Mouse (Mus musculus): ENCODE data around the gene Nsun6. TPM values are rescaled to one million over a fixed set of nuclear protein-coding genes. Genes with fewer than 3 reads are reported as not detected.

The Nsun6 gene
- polyA plus RNA-seq (2016; fragmentation: Nextera tagmentation; extraction: Ambion mirVana): 11.6 and 15.6 TPM in 2 replicates

DNA sequence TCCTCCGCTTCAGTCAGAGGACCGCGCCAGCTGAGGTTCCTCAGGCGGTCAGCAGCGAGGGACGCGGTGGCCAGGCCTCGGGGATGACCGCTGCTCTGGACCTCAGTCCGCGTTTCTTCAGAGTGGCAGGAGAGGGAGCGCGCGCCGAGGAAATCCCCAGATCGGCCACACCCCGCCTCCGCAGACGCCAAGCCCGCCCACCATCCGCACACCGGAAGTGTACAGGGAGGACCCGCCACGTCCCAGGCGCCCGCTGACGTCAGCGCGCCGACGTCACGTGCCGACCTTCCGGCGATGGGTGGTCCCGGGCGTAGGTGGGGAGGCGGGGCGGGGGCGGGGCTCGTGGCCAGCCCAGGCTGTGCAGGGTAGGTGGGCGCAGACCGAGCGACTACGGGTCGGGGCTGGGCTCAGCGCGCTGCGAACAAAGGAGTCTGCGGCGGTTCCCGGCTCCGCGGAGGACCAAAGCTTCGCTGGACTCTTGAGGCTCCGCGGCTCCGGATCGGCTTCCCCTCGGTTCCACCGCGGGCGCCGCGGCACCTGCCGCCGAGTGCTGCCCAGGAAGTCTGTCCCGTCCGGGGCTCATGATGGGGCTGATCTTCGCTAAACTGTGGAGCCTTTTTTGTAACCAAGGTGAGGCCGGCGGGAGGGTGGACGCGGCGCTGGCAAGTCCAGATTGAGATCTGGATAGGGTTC, at the start of gene Nsun6:
Gene Nsun6, minus strand, starts transcription at position 125 of the 693 bp plus-strand sequence.
- WGBS: under 1% methylated on average over 75 of the region's 75 CpGs

DNA sequence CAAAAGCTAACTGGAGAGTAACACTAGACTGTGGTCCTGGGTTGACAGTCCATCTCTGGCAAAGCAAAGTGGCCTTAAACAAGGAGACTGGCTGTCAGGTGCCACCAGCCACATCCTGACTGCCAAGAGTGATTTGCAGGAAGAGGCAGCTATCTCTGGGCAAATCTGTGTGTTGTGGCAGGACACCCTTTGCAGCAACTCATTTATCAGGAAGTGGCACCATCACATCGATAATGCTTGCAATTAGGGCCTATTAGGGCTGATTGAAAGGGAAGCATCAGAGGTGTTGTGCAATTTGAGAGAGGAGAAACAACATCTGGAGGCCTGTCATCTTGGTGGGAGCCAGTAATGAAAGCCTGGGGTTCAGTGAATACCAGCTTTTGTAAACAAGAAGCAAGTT, 49.5 kb upstream of the Nsun6 start:
- H3K27ac ChIP-seq (replicated peaks): no peak overlapping the region
- H3K36me3 ChIP-seq: no peaks in the 10 kb centered on the region
- H3K4me1 ChIP-seq: no peaks in the 10 kb centered on the region
- no peaks in the 10 kb centered on the region for H3K9me3 ChIP-seq (replicated peaks)
- WGBS: 87% methylated on average over 1 of the region's 1 CpGs
- no peak for DNase-seq (ENCODE audit: low spot score)
- H3K27me3 ChIP-seq (ENCODE audit: low read depth, poor library complexity, severe bottlenecking): no peaks in the 10 kb centered on the region
- no peak overlapping the region for H3K4me3 ChIP-seq

More for the DNA sequence above, at the start of gene Nsun6:
- H3K4me3 ChIP-seq: peak within 1 kb of the TSS; percentile 85
- peaks cover 24% of the 10 kb centered on the region for H3K36me3 ChIP-seq
- H3K4me1 ChIP-seq: peaks cover 20% of the 10 kb centered on the region
- no peaks in the 10 kb centered on the region for H3K9me3 ChIP-seq (replicated peaks)
- H3K27me3 ChIP-seq (ENCODE audit: low read depth, poor library complexity, severe bottlenecking): no peaks in the 10 kb centered on the region
- peak; percentile 99 for DNase-seq (ENCODE audit: low spot score)
- H3K27ac ChIP-seq (replicated peaks): peak within 1 kb of the TSS; percentile 99

DNA sequence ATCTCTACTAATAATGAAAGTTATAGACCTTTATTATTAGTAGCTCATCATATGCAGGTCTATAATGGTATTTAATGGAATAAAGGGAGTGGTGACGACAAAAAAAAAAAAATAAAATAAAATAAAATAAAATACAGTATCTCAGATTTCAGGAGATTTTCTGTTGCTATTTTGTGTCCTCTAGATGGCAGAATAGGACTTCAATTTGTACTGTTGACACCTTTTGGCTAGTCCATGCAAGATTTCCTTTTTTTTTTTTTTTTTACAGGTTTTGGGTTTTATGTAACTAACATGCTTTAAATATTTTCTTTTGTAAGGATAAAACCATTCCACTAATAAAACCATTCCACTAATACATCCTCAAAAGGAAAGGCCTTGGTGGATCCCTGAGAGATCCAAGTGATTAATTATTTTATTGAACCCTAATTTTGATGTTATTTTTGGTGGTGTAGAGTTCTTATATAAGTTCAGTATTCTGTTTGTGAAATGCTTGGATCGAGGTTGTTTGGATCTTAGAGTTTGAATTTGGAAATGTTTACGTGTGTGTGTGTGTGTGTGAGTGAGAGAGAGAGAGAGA, 41.7 kb upstream of the Nsun6 start:
- H3K36me3 ChIP-seq: no peaks in the 10 kb centered on the region
- H3K27ac ChIP-seq (replicated peaks): no peak overlapping the region
- H3K4me3 ChIP-seq: no peak overlapping the region
- no peak for DNase-seq (ENCODE audit: low spot score)
- H3K9me3 ChIP-seq (replicated peaks): no peaks in the 10 kb centered on the region
- 67% methylated on average over 3 of the region's 3 CpGs for WGBS
- no peaks in the 10 kb centered on the region for H3K4me1 ChIP-seq
- no peaks in the 10 kb centered on the region for H3K27me3 ChIP-seq (ENCODE audit: low read depth, poor library complexity, severe bottlenecking)

DNA sequence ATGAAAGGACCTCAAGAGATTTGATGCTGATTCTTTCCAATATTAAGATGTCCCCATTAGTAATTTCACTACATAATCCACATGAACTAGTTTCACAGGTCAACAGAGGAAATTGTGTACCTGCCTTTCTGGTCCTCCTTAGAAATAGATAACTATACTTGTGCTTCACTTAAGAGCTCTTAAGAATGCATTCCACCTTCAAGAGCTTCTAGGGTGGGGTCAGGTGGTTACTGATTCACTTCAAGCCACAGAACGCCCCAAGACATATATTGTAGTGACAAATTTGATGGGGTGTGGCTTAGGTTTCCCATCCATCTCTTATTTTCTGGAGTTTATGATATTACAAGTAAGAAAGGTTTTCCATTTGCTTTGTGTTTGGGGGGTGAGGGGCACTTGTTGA, 32.4 kb upstream of the Nsun6 start:
- no peak overlapping the region for H3K27ac ChIP-seq (replicated peaks)
- WGBS: 94% methylated on average over 1 of the region's 1 CpGs
- no peak for DNase-seq (ENCODE audit: low spot score)

DNA sequence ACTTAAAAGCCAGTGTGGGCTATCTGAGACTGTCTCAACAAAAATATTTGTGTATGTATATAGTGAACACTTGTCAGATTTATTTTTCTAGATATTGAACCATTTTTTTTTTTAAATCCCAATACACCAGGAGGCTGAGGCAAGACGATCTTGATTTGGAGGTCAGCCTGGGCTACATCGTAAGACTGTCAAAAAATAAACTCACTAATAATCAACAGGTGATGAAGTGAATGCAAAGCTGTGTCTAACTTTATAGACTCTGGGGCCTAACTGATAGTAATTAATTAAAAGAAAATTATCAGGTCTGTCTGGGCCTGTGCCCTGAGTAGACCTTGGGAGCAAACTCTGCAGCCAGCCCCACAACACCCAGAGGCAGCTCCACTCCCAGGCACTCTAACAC, 28.8 kb upstream of the Nsun6 start:
- WGBS: 94% methylated on average over 2 of the region's 2 CpGs
- peaks cover 60% of the 10 kb centered on the region for H3K36me3 ChIP-seq
- DNase-seq (ENCODE audit: low spot score): no peak

More for the DNA sequence above, 32.4 kb upstream of the Nsun6 start:
- Histone ChIP-seq H3K27me3 (ENCODE audit: low read depth, poor library complexity, severe bottlenecking) (no peaks in the 10 kb centered on the region), H3K4me3 (no peak overlapping the region), H3K36me3 (peaks cover 24% of the 10 kb centered on the region), H3K9me3 (replicated peaks) (peaks cover 12% of the 10 kb centered on the region; the same call in 1 of the 2 replicates), H3K4me1 (no peaks in the 10 kb centered on the region)

DNA sequence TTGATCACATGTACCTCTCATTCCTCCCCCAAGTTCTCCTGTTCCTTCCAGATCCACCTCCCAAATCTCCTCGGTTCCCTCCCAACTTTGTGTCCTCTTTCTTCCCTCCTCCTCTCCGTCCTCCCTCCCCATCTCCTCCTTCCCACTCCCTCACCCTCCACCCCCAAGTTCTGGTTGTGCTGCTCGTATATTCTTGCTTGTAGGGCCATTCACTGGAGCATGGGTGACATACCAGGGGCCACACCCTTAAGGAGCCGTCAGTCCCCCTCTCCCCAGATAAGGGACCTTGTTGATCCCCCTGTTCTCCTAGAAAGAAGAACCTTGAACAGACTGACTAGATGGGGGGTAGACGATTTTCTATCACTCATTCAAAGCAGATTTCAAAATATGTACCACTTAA, 12.2 kb upstream of the Nsun6 start:
- Histone ChIP-seq H3K36me3 (peaks cover 72% of the 10 kb centered on the region), H3K27ac (replicated peaks) (no peak overlapping the region), H3K4me3 (no peak overlapping the region), H3K27me3 (ENCODE audit: low read depth, poor library complexity, severe bottlenecking) (no peaks in the 10 kb centered on the region), H3K9me3 (replicated peaks) (no peaks in the 10 kb centered on the region), H3K4me1 (no peaks in the 10 kb centered on the region)
- DNase-seq (ENCODE audit: low spot score): no peak
- WGBS: 81% methylated on average over 5 of the region's 5 CpGs

More for the DNA sequence above, 28.8 kb upstream of the Nsun6 start:
- Histone ChIP-seq H3K4me1 (no peaks in the 10 kb centered on the region), H3K4me3 (no peak overlapping the region), H3K9me3 (replicated peaks) (peaks cover 12% of the 10 kb centered on the region; the same call in 1 of the 2 replicates), H3K27ac (replicated peaks) (no peak overlapping the region), H3K27me3 (ENCODE audit: low read depth, poor library complexity, severe bottlenecking) (no peaks in the 10 kb centered on the region)

DNA sequence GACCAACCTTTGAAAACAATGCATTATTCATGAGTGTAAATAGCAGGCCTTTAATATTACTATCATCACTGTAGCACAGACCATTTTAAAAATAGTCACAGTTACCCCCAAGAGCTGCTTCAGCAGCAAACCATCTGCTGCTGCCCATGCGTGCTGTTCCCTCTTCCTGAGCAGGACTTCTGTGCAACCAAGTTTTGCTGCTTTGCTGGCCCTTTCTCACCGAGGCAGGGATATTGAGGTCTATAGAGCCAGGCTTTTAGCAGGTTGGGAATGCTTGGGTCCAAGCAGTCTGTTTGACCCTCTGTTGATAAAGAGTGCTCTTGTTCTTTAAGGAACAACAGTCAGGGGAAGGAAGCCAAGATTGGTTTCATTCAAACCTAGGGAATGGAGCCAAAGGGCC, 10.6 kb upstream of the Nsun6 start:
- no peak for DNase-seq (ENCODE audit: low spot score)
- 91% methylated on average over 2 of the region's 2 CpGs for WGBS
- Histone ChIP-seq H3K4me1 (no peaks in the 10 kb centered on the region), H3K27ac (replicated peaks) (no peak overlapping the region), H3K9me3 (replicated peaks) (no peaks in the 10 kb centered on the region), H3K4me3 (no peak overlapping the region), H3K36me3 (peaks cover 68% of the 10 kb centered on the region), H3K27me3 (ENCODE audit: low read depth, poor library complexity, severe bottlenecking) (no peaks in the 10 kb centered on the region)

DNA sequence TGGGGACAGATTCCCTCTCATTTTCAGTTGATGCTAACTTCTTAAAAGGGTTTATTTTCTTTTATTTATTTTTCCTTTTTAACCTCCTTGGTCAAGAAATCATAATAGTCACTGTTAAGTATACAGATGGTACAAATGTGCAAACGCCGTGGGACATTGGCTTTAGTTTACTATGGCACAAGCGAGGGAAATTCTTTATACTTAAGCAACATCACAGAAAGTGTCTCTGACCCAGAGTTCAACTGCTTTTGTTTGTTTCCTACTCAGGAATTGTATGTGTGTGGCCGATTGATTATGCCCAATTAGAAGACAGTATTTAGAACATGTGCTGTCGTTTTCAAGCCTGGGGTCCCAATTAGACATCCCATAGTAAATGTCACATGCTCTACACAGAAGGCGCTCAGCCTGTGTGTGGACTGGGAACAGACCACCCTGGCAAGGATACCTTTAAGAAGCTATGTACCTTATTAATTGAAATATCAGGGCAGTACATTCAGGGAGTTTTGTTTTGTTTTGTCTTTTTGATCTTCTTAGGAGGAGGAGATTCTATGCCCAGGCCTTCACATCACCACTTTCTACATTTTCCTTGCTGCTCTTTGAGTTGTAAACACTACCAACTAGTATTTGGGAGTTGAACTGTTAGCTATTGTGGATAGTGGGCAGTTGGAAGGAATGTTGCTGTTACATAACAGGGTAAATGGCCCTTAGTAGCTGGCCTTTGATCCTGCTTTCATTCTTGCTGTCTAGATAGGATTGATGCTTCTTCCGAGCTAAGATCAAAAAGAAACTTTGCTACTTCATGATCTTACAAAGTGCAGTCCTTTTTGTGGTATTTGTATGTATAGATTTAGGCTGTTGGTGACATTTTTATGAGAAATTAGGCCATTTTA, 9.8 kb upstream of the Nsun6 start:
- Histone ChIP-seq H3K27me3 (ENCODE audit: low read depth, poor library complexity, severe bottlenecking) (no peaks in the 10 kb centered on the region), H3K4me1 (no peaks in the 10 kb centered on the region), H3K4me3 (no peak overlapping the region), H3K36me3 (peaks cover 65% of the 10 kb centered on the region), H3K27ac (replicated peaks) (no peak overlapping the region), H3K9me3 (replicated peaks) (no peaks in the 10 kb centered on the region)
- DNase-seq (ENCODE audit: low spot score): no peak
- 80% methylated on average over 7 of the region's 7 CpGs for WGBS

DNA sequence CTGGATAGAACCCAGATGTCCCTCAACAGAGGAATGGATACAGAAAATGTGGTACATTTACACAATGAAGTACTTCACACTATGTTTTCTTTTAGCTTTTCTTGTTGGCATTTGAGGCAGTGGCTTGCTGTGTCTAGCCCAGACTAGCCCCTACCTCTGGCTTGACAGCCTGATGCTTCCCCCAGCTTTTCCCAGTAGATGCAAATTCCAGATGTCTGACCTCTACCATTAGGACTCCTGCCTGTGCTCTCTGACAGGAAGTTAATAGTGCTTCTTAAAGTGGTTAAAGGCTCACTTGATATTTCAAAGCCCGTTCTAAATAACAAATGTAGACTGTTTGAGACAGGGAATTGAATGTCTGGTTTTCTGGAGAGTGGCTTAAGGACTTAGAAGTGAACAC, 8.9 kb upstream of the Nsun6 start:
- Histone ChIP-seq H3K4me3 (no peak overlapping the region), H3K36me3 (peaks cover 64% of the 10 kb centered on the region), H3K27me3 (ENCODE audit: low read depth, poor library complexity, severe bottlenecking) (no peaks in the 10 kb centered on the region), H3K4me1 (no peaks in the 10 kb centered on the region), H3K27ac (replicated peaks) (no peak overlapping the region), H3K9me3 (replicated peaks) (no peaks in the 10 kb centered on the region)
- WGBS: 74% methylated on average over 1 of the region's 1 CpGs
- DNase-seq (ENCODE audit: low spot score): no peak

DNA sequence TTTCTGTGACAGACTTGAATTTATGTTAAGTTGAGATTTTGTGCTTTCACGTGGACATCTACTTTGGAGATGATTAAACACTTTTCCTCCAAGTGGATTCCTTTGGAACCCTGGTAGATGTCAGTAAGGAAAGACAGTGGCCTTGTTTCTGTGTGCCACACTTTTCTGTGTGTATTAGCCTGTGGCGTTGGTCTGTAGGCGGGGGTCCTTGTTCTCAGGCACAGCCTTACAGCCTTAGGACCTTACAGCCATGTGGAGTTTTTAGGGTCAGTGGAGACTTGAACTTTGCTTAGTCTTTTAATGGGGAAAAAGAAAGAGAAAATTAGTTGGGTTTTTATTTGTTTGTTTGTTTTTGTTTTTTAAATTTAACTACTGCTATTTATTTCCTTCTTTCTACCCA, 6.0 kb upstream of the Nsun6 start:
- 86% methylated on average over 3 of the region's 3 CpGs for WGBS
- Histone ChIP-seq H3K27ac (replicated peaks) (no peak overlapping the region), H3K36me3 (peaks cover 54% of the 10 kb centered on the region), H3K9me3 (replicated peaks) (no peaks in the 10 kb centered on the region), H3K27me3 (ENCODE audit: low read depth, poor library complexity, severe bottlenecking) (no peaks in the 10 kb centered on the region), H3K4me1 (peaks cover 14% of the 10 kb centered on the region), H3K4me3 (no peak overlapping the region)
- DNase-seq (ENCODE audit: low spot score): no peak

DNA sequence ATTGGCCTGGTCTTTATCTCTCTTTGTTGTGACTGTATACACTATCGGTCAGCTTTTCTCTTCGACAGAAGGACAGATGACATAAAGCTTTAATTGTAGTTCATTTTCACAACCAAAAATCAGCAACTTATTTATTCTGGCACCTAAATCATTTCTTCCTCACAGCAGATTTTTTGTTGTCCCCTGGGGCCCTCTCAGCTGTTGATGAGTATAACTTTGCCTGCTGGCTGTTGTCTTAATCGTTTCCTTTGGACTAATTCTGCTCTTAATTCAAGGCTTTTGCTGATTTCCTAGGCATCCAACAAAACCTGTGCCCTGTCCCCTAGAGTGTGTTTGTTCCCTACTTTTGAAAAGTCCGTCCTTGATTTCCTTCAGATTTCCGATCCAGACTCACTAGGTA, 3.4 kb upstream of the Nsun6 start:
- Histone ChIP-seq H3K4me1 (peaks cover 20% of the 10 kb centered on the region), H3K9me3 (replicated peaks) (no peaks in the 10 kb centered on the region), H3K36me3 (peaks cover 46% of the 10 kb centered on the region), H3K4me3 (no peak overlapping the region), H3K27ac (replicated peaks) (no peak overlapping the region), H3K27me3 (ENCODE audit: low read depth, poor library complexity, severe bottlenecking) (no peaks in the 10 kb centered on the region)
- no peak for DNase-seq (ENCODE audit: low spot score)
- 94% methylated on average over 5 of the region's 5 CpGs for WGBS

DNA sequence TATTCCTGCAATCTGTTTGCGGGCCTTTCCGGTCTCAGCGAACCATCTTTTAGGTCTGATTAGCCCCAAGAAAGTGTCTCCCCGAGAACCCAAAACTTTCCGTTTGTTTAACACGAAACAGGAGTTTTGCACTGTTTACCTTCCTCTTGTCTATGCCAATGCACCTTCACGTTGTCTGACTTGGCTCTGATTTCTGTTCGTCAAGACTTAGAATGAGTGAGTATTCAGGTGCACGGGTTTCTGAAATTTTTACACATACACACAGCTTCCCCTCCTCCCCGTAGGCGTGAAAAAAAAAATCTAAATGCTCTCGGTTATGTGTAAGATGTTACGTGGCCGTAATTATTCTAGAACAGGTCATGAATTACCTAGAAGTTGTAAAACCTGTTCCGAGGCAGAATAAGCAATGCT, 877 bp upstream of the Nsun6 start:
- Histone ChIP-seq H3K9me3 (replicated peaks) (no peaks in the 10 kb centered on the region), H3K27ac (replicated peaks) (peak overlapping the region; percentile 99), H3K36me3 (peaks cover 30% of the 10 kb centered on the region), H3K27me3 (ENCODE audit: low read depth, poor library complexity, severe bottlenecking) (no peaks in the 10 kb centered on the region), H3K4me3 (peak overlapping the region; percentile 85), H3K4me1 (peaks cover 20% of the 10 kb centered on the region)
- no peak for DNase-seq (ENCODE audit: low spot score)
- WGBS: 1% methylated on average over 15 of the region's 15 CpGs

Measured in midbrain, embryonic 10.5 days (tissue).